Mouse (Mus musculus) neural tube, embryonic 11.5 days (tissue): Measurements from ENCODE around the gene Meioc. TPM values are rescaled to one million over a fixed set of nuclear protein-coding genes. Genes with fewer than 3 reads are reported as not detected.

ENCODE experiments used
- microRNA-seq: library from miRNA; unstranded; fragments of <30 nt; microRNA quantifications from one replicate; pipeline ENCODE4, GENCODE M21; 2016
- polyA plus RNA-seq: library from polyadenylated mRNA; unstranded; fragments of >200 nt; fragmentation: Nextera tagmentation; extraction: Ambion mirVana; gene quantifications from 2 replicates; pipeline ENCODE4 v1.2.1, GENCODE M21; 2014

Meioc gene
- polyA plus RNA-seq, 1 experiment from 2014 or later, result 0.84 TPM

Small RNAs within 50 kb of the gene (microRNA-seq; reads per million reads assigned to microRNA genes)
- gene Gm22920, result not detected

Other genes with a start within 250 kb of the Meioc start
- gene Grn, start 233.4 kb upstream of the Meioc start, polyA plus RNA-seq, result 54.2 and 54.8 TPM in 2 replicates
- 11.6 and 12.0 TPM in 2 replicates for gene Fam171a2, start 216.0 kb upstream of the Meioc start, polyA plus RNA-seq
- 5.3 and 6.1 TPM in 2 replicates for gene Itga2b, start 193.6 kb upstream of the Meioc start, polyA plus RNA-seq
- 45.4 and 46.1 TPM in 2 replicates for gene Gpatch8, start 107.3 kb upstream of the Meioc start, polyA plus RNA-seq
- gene Gm11627, start 84.3 kb upstream of the Meioc start, polyA plus RNA-seq, result 7.1 and 9.9 TPM in 2 replicates
- gene Fzd2, start 59.3 kb upstream of the Meioc start, polyA plus RNA-seq, result 37.3 and 40.4 TPM in 2 replicates
- gene Ccdc43, start 34.1 kb downstream of the Meioc start, polyA plus RNA-seq, result 53.8 and 55.9 TPM in 2 replicates
- gene Adam11, start 97.7 kb downstream of the Meioc start, polyA plus RNA-seq, result 21.7 and 23.2 TPM in 2 replicates
- 78.5 and 80.3 TPM in 2 replicates for gene Gjc1, start 156.0 kb downstream of the Meioc start, polyA plus RNA-seq
- not detected in 2 replicates for gene Higd1b, start 172.1 kb downstream of the Meioc start, polyA plus RNA-seq
- 239 and 255 TPM in 2 replicates for gene Eftud2, start 217.3 kb downstream of the Meioc start, polyA plus RNA-seq
- 1.7 and 1.9 TPM in 2 replicates for gene Ccdc103, start 217.5 kb downstream of the Meioc start, polyA plus RNA-seq
- gene Fam187a, start 221.5 kb downstream of the Meioc start, polyA plus RNA-seq, result not detected in 2 replicates
- 0.12 and 0.20 TPM in 2 replicates for gene Gfap, start 237.2 kb downstream of the Meioc start, polyA plus RNA-seq